Mouse (Mus musculus) heart, adult 9 months (tissue): ENCODE measurements around the gene Efcab10.

Experiments used
- DNase-seq, 2 experiments: peaks; one replicate each; pipeline ENCODE4 v3.0.0; 2022; ENCODE audit warnings: low spot score in 2 of 2

Efcab10 gene

GRCm38 (mm10) chr12:33427293-33427692 lies 32.6 kb downstream of the Efcab10 start:
- no peak for DNase-seq

- no peak for DNase-seq
Measured at GRCm38 (mm10) chr12:33427726-33428125, 33.1 kb downstream of the Efcab10 start.

- peak; percentile 93 to 96 for DNase-seq
Measured at GRCm38 (mm10) chr12:33429387-33430160, 34.9 kb downstream of the Efcab10 start, which contains the start of gene Twistnb. Gene Twistnb, plus strand, starts transcription at chr12:33429635.

- peak in 1 of 2 experiments; percentile 7 for DNase-seq
Measured at GRCm38 (mm10) chr12:33433812-33434211, 39.2 kb downstream of the Efcab10 start.

GRCm38 (mm10) chr12:33434758-33435157 lies 40.1 kb downstream of the Efcab10 start:
- DNase-seq = no peak
